Mouse (Mus musculus) lung, adult 2 months (tissue): ENCODE measurements around the gene N4bp2l2.

Experiments used
- CTCF ChIP-seq: fragments of 200-500 bp; IDR thresholded peaks from 2 replicates; pipeline ENCODE4 v1.5.1; 2011; ENCODE audit warnings: mild to moderate bottlenecking, low read length, control low read depth; ENCODE audit not compliant: insufficient read depth
- POLR2A ChIP-seq: fragments of 200-500 bp; IDR thresholded peaks from 2 replicates; pipeline ENCODE4 v1.6.1; 2011; ENCODE audit warnings: low read depth, mild to moderate bottlenecking, control low read depth, low read length, borderline replicate concordance; ENCODE audit errors: extremely low read depth

GRCm38 (mm10) chr5:150597088-150597487 lies 68.9 kb downstream of the N4bp2l2 start, which contains the start of gene N4bp2l1:
- no peak for TF ChIP-seq POLR2A
- no peak for TF ChIP-seq CTCF
